Mouse (Mus musculus) MN1 (cell line): ENCODE data around the gene Spam1.

Experiments used
- DNase-seq: peaks from one replicate; pipeline ENCODE4 v3.0.0-alpha.2; 2016; ENCODE audit warnings: low spot score

The Spam1 gene

GRCm38 (mm10) chr6:24790888-24791287 is at the start of gene Spam1:
Gene Spam1, plus strand, starts transcription at chr6:24791188.
- no peak for DNase-seq

GRCm38 (mm10) chr6:24748029-24748428 is 43.0 kb upstream of the Spam1 start, which contains the start of gene Hyal4:
Gene Hyal4, plus strand, starts transcription at chr6:24748329.
- DNase-seq: no peak

GRCm38 (mm10) chr6:24759281-24759680 is 31.7 kb upstream of the Spam1 start:
- no peak for DNase-seq

- no peak for DNase-seq
Measured at GRCm38 (mm10) chr6:24766261-24766660, 24.7 kb upstream of the Spam1 start.

- DNase-seq: no peak
Measured at GRCm38 (mm10) chr6:24779182-24779581, 11.8 kb upstream of the Spam1 start.

GRCm38 (mm10) chr6:24822070-24822469 is 31.1 kb downstream of the Spam1 start:
- DNase-seq: no peak
